Mouse (Mus musculus): ENCODE measurements around the gene Rassf4. TPM values are rescaled to one million over a fixed set of nuclear protein-coding genes. Genes with fewer than 3 reads are reported as not detected.

The Rassf4 gene
- polyA plus RNA-seq (2014; fragmentation: Nextera tagmentation; extraction: Ambion mirVana), result 38.0 and 38.3 TPM in 2 replicates

DNA sequence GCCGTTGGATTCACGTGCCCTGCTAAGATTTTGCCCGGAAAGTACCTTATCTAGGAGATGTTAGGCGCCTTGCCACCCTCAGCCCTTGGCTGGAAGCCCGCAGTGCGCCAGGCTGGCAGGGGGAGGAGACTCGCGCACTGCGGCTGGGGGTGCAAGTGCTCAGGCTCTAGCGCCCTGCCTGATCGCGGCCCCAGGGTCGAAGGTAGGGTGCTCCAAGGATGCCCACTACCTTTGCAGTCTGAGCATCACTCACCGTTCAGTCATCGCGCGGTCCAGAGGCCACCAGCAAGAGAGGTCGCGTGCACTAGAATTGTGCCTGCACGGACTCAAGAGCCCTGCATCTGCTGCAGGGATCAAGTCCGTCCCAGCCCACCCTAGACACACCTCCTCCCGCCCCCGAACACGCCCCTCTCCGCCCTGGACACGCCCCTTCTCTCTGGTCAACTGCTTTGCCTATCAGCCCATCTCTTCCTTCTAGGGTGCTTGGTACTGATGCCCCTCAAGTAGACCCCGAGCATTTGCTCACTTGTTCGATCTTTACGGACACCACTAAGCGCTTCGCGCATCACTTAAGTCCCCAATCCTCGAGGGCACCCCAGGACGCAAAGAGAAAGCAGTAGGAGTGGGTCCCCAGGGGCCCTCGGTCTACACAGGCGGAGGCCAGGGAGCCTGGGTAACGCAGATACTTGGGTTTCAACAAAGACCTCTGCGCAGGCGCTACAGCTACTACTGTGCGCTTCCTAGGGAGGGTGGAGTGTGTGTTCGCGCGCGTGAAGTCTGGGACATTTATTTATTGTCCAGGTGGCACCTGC lies at the start of gene Rassf4:
Gene Rassf4 (minus strand): TSS at position 482 of the 812 bp plus-strand sequence.
- Histone ChIP-seq H3K9ac (ENCODE audit: low read length) (peak within 1 kb of the TSS; percentile 45), H3K27ac (ENCODE audit: low read depth, low read length) (0 out of 2 replicates have a peak within 1 kb of the TSS, but pooled peaks have one; percentile 24), H3K9me3 (ENCODE audit: control insufficient read depth, low read length) (no peaks in the 10 kb centered on the region), H3K27me3 (ENCODE audit: control insufficient read depth, insufficient read depth, low read length) (no peaks in the 10 kb centered on the region), H3K4me2 (ENCODE audit: low read depth) (peak within 1 kb of the TSS; percentile 78), H3K36me3 (ENCODE audit: control insufficient read depth, insufficient read depth, low read length) (no peaks in the 10 kb centered on the region), H3K4me3 (ENCODE audit: low read depth, low read length) (peak within 1 kb of the TSS; percentile 46), H3K4me1 (ENCODE audit: control insufficient read depth, insufficient read depth, low read length) (peaks cover 20% of the 10 kb centered on the region)
- ATAC-seq (ENCODE audit: insufficient read depth, low FRiP score, low TSS enrichment), result peak; percentile 84
- DNase-seq (ENCODE audit: low spot score), result peak; percentile 93
- WGBS, result under 1% methylated on average over 44 of the region's 44 CpGs

DNA sequence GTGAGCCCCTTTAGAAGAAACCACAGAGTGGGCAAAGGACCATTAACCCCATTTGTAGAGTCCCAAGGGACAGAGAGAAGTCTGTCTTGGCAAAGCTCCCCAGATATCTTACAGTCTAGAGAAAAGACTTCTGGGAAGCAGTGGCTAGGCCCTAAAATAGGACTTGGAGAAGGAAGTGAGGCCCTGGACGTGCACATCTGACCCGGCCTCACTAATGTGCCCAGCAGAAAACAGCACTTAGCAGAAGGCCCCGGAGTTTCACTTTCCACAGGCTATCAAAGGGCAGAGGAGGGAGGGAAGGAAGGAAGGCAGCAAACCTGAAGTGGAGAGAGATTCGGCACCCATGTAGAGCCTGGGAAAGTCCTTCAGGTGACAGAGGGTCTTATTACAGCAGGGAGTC lies 45.2 kb upstream of the Rassf4 start:
- ATAC-seq (ENCODE audit: insufficient read depth, low FRiP score, low TSS enrichment) (no peak), DNase-seq (ENCODE audit: low spot score) (no peak)
- no peaks in the 10 kb centered on the region for H3K9me3 ChIP-seq (ENCODE audit: control insufficient read depth, low read length)
- no peaks in the 10 kb centered on the region for H3K36me3 ChIP-seq (ENCODE audit: control insufficient read depth, insufficient read depth, low read length)
- no peak overlapping the region for H3K4me2 ChIP-seq (ENCODE audit: low read depth)
- H3K4me1 ChIP-seq (ENCODE audit: control insufficient read depth, insufficient read depth, low read length), result no peaks in the 10 kb centered on the region
- no peak overlapping the region for H3K9ac ChIP-seq (ENCODE audit: low read length)
- WGBS, result 94% methylated on average over 4 of the region's 4 CpGs
- no peak overlapping the region for H3K27ac ChIP-seq (ENCODE audit: low read depth, low read length)
- H3K27me3 ChIP-seq (ENCODE audit: control insufficient read depth, insufficient read depth, low read length), result no peaks in the 10 kb centered on the region
- H3K4me3 ChIP-seq (ENCODE audit: low read depth, low read length), result no peak overlapping the region

GRCm38 (mm10) chr6:116718361-116718760 lies 44.6 kb upstream of the Rassf4 start:
- H3K4me3 ChIP-seq (ENCODE audit: low read depth, low read length), result no peak overlapping the region
- H3K36me3 ChIP-seq (ENCODE audit: control insufficient read depth, insufficient read depth, low read length), result no peaks in the 10 kb centered on the region
- 75% methylated on average over 4 of the region's 4 CpGs for WGBS
- no peak overlapping the region for H3K27ac ChIP-seq (ENCODE audit: low read depth, low read length)
- no peaks in the 10 kb centered on the region for H3K9me3 ChIP-seq (ENCODE audit: control insufficient read depth, low read length)
- DNase-seq (ENCODE audit: low spot score), result no peak
- no peak for ATAC-seq (ENCODE audit: insufficient read depth, low FRiP score, low TSS enrichment)
- H3K9ac ChIP-seq (ENCODE audit: low read length), result no peak overlapping the region
- H3K27me3 ChIP-seq (ENCODE audit: control insufficient read depth, insufficient read depth, low read length), result no peaks in the 10 kb centered on the region
- no peak overlapping the region for H3K4me2 ChIP-seq (ENCODE audit: low read depth)
- no peaks in the 10 kb centered on the region for H3K4me1 ChIP-seq (ENCODE audit: control insufficient read depth, insufficient read depth, low read length)

GRCm38 (mm10) chr6:116717851-116718250 lies 44.1 kb upstream of the Rassf4 start:
- WGBS, result 91% methylated on average over 7 of the region's 7 CpGs
- Histone ChIP-seq H3K9ac (ENCODE audit: low read length) (no peak overlapping the region), H3K27ac (ENCODE audit: low read depth, low read length) (no peak overlapping the region), H3K27me3 (ENCODE audit: control insufficient read depth, insufficient read depth, low read length) (no peaks in the 10 kb centered on the region), H3K36me3 (ENCODE audit: control insufficient read depth, insufficient read depth, low read length) (no peaks in the 10 kb centered on the region), H3K4me1 (ENCODE audit: control insufficient read depth, insufficient read depth, low read length) (no peaks in the 10 kb centered on the region), H3K4me3 (ENCODE audit: low read depth, low read length) (no peak overlapping the region), H3K9me3 (ENCODE audit: control insufficient read depth, low read length) (no peaks in the 10 kb centered on the region), H3K4me2 (ENCODE audit: low read depth) (no peak overlapping the region)
- DNase-seq (ENCODE audit: low spot score), result no peak
- ATAC-seq (ENCODE audit: insufficient read depth, low FRiP score, low TSS enrichment), result no peak

DNA sequence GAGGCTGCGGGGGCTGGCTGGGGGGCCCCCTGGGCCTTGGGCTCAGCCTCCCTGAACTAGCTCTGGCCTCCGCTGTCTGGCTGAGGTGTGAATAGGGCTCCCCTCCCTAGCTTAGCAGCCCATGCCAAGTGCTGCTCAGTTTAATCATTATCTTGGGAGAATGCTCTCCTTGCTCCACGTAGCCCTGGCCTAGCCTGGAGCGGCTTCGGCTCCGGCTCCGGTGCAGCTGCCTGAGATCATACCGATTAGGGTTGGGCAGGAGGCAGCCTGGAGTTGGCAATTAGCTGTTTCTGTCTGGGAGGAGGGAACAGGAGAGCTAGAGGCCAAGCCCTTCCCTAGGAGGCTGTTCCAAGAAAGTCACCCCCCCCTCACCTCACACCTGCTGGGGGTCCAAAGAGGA lies 42.9 kb upstream of the Rassf4 start, which contains the start of gene Tmem72:
Gene Tmem72 (minus strand): TSS at position 248 of the 400 bp plus-strand sequence.
- WGBS, result 76% methylated on average over 8 of the region's 8 CpGs
- no peak within 1 kb of the TSS for H3K4me2 ChIP-seq (ENCODE audit: low read depth)
- DNase-seq (ENCODE audit: low spot score), result no peak
- no peak for ATAC-seq (ENCODE audit: insufficient read depth, low FRiP score, low TSS enrichment)
- H3K27me3 ChIP-seq (ENCODE audit: control insufficient read depth, insufficient read depth, low read length), result no peaks in the 10 kb centered on the region
- H3K4me3 ChIP-seq (ENCODE audit: low read depth, low read length), result no peak within 1 kb of the TSS
- no peak within 1 kb of the TSS for H3K27ac ChIP-seq (ENCODE audit: low read depth, low read length)
- no peaks in the 10 kb centered on the region for H3K36me3 ChIP-seq (ENCODE audit: control insufficient read depth, insufficient read depth, low read length)
- no peak within 1 kb of the TSS for H3K9ac ChIP-seq (ENCODE audit: low read length)
- H3K9me3 ChIP-seq (ENCODE audit: control insufficient read depth, low read length), result no peaks in the 10 kb centered on the region
- H3K4me1 ChIP-seq (ENCODE audit: control insufficient read depth, insufficient read depth, low read length), result no peaks in the 10 kb centered on the region

- no peak overlapping the region for H3K9ac ChIP-seq (ENCODE audit: low read length)
- no peak overlapping the region for H3K4me2 ChIP-seq (ENCODE audit: low read depth)
- H3K36me3 ChIP-seq (ENCODE audit: control insufficient read depth, insufficient read depth, low read length), result no peaks in the 10 kb centered on the region
- no peak overlapping the region for H3K27ac ChIP-seq (ENCODE audit: low read depth, low read length)
- H3K9me3 ChIP-seq (ENCODE audit: control insufficient read depth, low read length), result no peaks in the 10 kb centered on the region
- no peak overlapping the region for H3K4me3 ChIP-seq (ENCODE audit: low read depth, low read length)
- 78% methylated on average over 2 of the region's 2 CpGs for WGBS
- no peaks in the 10 kb centered on the region for H3K4me1 ChIP-seq (ENCODE audit: control insufficient read depth, insufficient read depth, low read length)
- H3K27me3 ChIP-seq (ENCODE audit: control insufficient read depth, insufficient read depth, low read length), result no peaks in the 10 kb centered on the region
- ATAC-seq (ENCODE audit: insufficient read depth, low FRiP score, low TSS enrichment) (no peak), DNase-seq (ENCODE audit: low spot score) (no peak)
These were observed 41.4 kb upstream of the Rassf4 start for GRCm38 (mm10) chr6:116715166-116715565.

GRCm38 (mm10) chr6:116714576-116714975 lies 40.8 kb upstream of the Rassf4 start:
- Histone ChIP-seq H3K9me3 (ENCODE audit: control insufficient read depth, low read length) (no peaks in the 10 kb centered on the region), H3K4me1 (ENCODE audit: control insufficient read depth, insufficient read depth, low read length) (no peaks in the 10 kb centered on the region), H3K36me3 (ENCODE audit: control insufficient read depth, insufficient read depth, low read length) (no peaks in the 10 kb centered on the region), H3K27me3 (ENCODE audit: control insufficient read depth, insufficient read depth, low read length) (no peaks in the 10 kb centered on the region), H3K4me3 (ENCODE audit: low read depth, low read length) (no peak overlapping the region), H3K27ac (ENCODE audit: low read depth, low read length) (no peak overlapping the region), H3K4me2 (ENCODE audit: low read depth) (no peak overlapping the region), H3K9ac (ENCODE audit: low read length) (no peak overlapping the region)
- DNase-seq (ENCODE audit: low spot score), result no peak
- WGBS, result 74% methylated on average over 5 of the region's 5 CpGs
- no peak for ATAC-seq (ENCODE audit: insufficient read depth, low FRiP score, low TSS enrichment)

DNA sequence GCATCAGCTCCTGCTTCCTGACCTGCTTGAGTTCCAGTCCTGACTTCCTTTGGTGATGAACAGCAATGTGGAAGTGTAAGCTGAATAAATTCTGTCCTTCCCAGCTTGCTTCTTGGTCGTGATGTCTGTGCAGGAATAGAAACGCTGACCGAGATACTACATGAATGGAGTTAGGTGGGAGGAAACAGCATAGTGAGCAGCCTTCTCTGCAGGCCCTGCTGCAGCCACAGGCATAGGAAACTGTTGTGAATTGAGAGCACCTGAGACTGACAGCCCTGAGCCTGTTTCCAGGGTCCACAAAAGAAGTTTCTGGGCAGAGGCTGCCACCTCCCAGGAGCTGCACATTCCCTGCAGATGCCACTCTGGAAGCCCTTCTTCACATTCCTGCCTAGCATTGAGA lies 40.2 kb upstream of the Rassf4 start:
- no peak overlapping the region for H3K9ac ChIP-seq (ENCODE audit: low read length)
- H3K9me3 ChIP-seq (ENCODE audit: control insufficient read depth, low read length), result no peaks in the 10 kb centered on the region
- no peaks in the 10 kb centered on the region for H3K27me3 ChIP-seq (ENCODE audit: control insufficient read depth, insufficient read depth, low read length)
- H3K36me3 ChIP-seq (ENCODE audit: control insufficient read depth, insufficient read depth, low read length), result no peaks in the 10 kb centered on the region
- ATAC-seq (ENCODE audit: insufficient read depth, low FRiP score, low TSS enrichment), result no peak
- no peak overlapping the region for H3K27ac ChIP-seq (ENCODE audit: low read depth, low read length)
- WGBS, result 97% methylated on average over 3 of the region's 3 CpGs
- DNase-seq (ENCODE audit: low spot score), result no peak
- no peaks in the 10 kb centered on the region for H3K4me1 ChIP-seq (ENCODE audit: control insufficient read depth, insufficient read depth, low read length)
- no peak overlapping the region for H3K4me2 ChIP-seq (ENCODE audit: low read depth)
- no peak overlapping the region for H3K4me3 ChIP-seq (ENCODE audit: low read depth, low read length)

DNA sequence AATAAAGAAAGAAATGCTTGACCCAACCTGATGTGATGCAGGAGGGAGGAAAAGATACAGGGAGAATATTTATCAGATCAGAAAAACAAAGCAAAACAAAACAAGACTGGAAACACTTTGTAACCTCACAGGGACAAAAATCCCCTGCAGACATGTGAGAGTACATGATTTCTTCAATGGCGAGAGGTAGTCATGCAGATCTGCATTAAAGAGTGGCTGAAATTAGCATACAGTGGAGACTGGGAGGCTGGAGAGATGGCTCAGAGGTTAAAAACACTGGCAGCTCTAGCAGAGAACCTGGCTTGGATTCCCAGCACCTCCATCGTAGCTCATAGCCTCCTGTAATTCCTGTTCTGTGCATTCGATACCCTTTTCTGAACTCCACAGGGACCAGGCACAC lies 38.8 kb upstream of the Rassf4 start:
- no peak overlapping the region for H3K27ac ChIP-seq (ENCODE audit: low read depth, low read length)
- no peak for DNase-seq (ENCODE audit: low spot score)
- H3K9ac ChIP-seq (ENCODE audit: low read length), result no peak overlapping the region
- no peaks in the 10 kb centered on the region for H3K9me3 ChIP-seq (ENCODE audit: control insufficient read depth, low read length)
- H3K4me3 ChIP-seq (ENCODE audit: low read depth, low read length), result no peak overlapping the region
- no peaks in the 10 kb centered on the region for H3K36me3 ChIP-seq (ENCODE audit: control insufficient read depth, insufficient read depth, low read length)
- no peak for ATAC-seq (ENCODE audit: insufficient read depth, low FRiP score, low TSS enrichment)
- no peak overlapping the region for H3K4me2 ChIP-seq (ENCODE audit: low read depth)
- H3K4me1 ChIP-seq (ENCODE audit: control insufficient read depth, insufficient read depth, low read length), result no peaks in the 10 kb centered on the region
- no peaks in the 10 kb centered on the region for H3K27me3 ChIP-seq (ENCODE audit: control insufficient read depth, insufficient read depth, low read length)
- whole genome bisulfite sequencing, result 82% methylated on average over 3 of the region's 3 CpGs

All from neural tube, embryonic 11.5 days (tissue).